Mouse (Mus musculus) neural tube, embryonic 11.5 days (tissue): Measurements from ENCODE around the gene Fbxw8. TPM values are rescaled to one million over a fixed set of nuclear protein-coding genes. Genes with fewer than 3 reads are reported as not detected.

Source experiments
- ATAC-seq: fragments of 200-750 bp; cut with Nextera tagmentation; 2 replicates; pipeline ENCODE4 v1.8.0; 2017; ENCODE audit warnings: moderate number of reproducible peaks, mild to moderate bottlenecking, moderate TSS enrichment, moderate library complexity; ENCODE audit not compliant: insufficient read depth, low FRiP score, low TSS enrichment
- DNase-seq: peaks from one replicate; pipeline ENCODE4 v3.0.0-alpha.2; 2015; ENCODE audit warnings: low spot score
- H3K27ac ChIP-seq: fragments of 300-500 bp; sonication (generic); 2 replicates; pipeline ENCODE4 v1.5.1; 2014; ENCODE audit warnings: low read depth, mild to moderate bottlenecking, low read length
- H3K27me3 ChIP-seq: fragments of 300-500 bp; sonication (generic); 2 replicates; pipeline ENCODE4 v1.6.1; 2014; ENCODE audit warnings: mild to moderate bottlenecking, low read length, mixed read lengths; ENCODE audit not compliant: control insufficient read depth, insufficient read depth
- H3K36me3 ChIP-seq: fragments of 300-500 bp; sonication (generic); 2 replicates; pipeline ENCODE4 v1.6.1; 2014; ENCODE audit warnings: mild to moderate bottlenecking, low read length, moderate library complexity, mixed read lengths; ENCODE audit not compliant: control insufficient read depth, insufficient read depth
- H3K4me1 ChIP-seq: fragments of 300-500 bp; sonication (generic); 2 replicates; pipeline ENCODE4 v1.6.1; 2014; ENCODE audit warnings: low read length, mixed read lengths; ENCODE audit not compliant: control insufficient read depth, insufficient read depth
- H3K4me2 ChIP-seq: fragments of 300-500 bp; sonication (generic); 2 replicates; pipeline ENCODE4 v1.6.1; 2014; ENCODE audit warnings: low read depth, mild to moderate bottlenecking, moderate library complexity
- H3K4me3 ChIP-seq: fragments of 300-500 bp; sonication (generic); 2 replicates; pipeline ENCODE4 v1.5.1; 2014; ENCODE audit warnings: low read depth, low read length
- H3K9ac ChIP-seq: fragments of 300-500 bp; sonication (generic); 2 replicates; pipeline ENCODE4 v1.6.1; 2014; ENCODE audit warnings: mild to moderate bottlenecking, low read length
- H3K9me3 ChIP-seq: fragments of 300-500 bp; sonication (generic); 2 replicates; pipeline ENCODE4 v1.6.1; 2016; ENCODE audit warnings: low read length; ENCODE audit not compliant: control insufficient read depth
- WGBS: fragments of 180-500 bp; shearing (Covaris S2); extraction: QIAGEN DNeasy Blood & Tissue Kit; methylation state at CpG from one replicate; pipeline ENCODE4 v1.1.7; 2014; 5-methylcytosine and 5-hydroxymethylcytosine counted together
- polyA plus RNA-seq: library from polyadenylated mRNA; unstranded; fragments of >200 nt; fragmentation: Nextera tagmentation; extraction: Ambion mirVana; gene quantifications from 2 replicates; pipeline ENCODE4 v1.2.1, GENCODE M21; 2014

Fbxw8 gene
- polyA plus RNA-seq, 1 experiment from 2014 or later: 28.4 TPM

GRCm38 (mm10) chr5:118093321-118094035, 61.8 kb downstream of the Fbxw8 start:
- 80% methylated on average over 11 of the region's 11 CpGs for WGBS
- H3K4me2 ChIP-seq: no peak overlapping the region
- ATAC-seq (no peak), DNase-seq (no peak)
- peaks cover 14% of the 10 kb centered on the region for H3K36me3 ChIP-seq
- no peak overlapping the region for H3K9ac ChIP-seq
- H3K4me1 ChIP-seq: no peaks in the 10 kb centered on the region
- no peak overlapping the region for H3K27ac ChIP-seq
- H3K27me3 ChIP-seq: no peaks in the 10 kb centered on the region
- no peaks in the 10 kb centered on the region for H3K9me3 ChIP-seq
- H3K4me3 ChIP-seq: no peak overlapping the region

GRCm38 (mm10) chr5:118090837-118091236, 64.4 kb downstream of the Fbxw8 start:
- WGBS: 98% methylated on average over 2 of the region's 2 CpGs
- H3K4me3 ChIP-seq: no peak overlapping the region
- peaks cover 14% of the 10 kb centered on the region for H3K36me3 ChIP-seq

GRCm38 (mm10) chr5:118090101-118090500, 65.2 kb downstream of the Fbxw8 start:
- DNase-seq (no peak), ATAC-seq (no peak)
- Histone ChIP-seq H3K27me3 (no peaks in the 10 kb centered on the region), H3K9me3 (no peaks in the 10 kb centered on the region), H3K36me3 (peaks cover 14% of the 10 kb centered on the region), H3K4me2 (no peak overlapping the region), H3K27ac (peak overlapping the region; percentile 42; the same call in 1 of the 2 replicates), H3K9ac (no peak overlapping the region), H3K4me1 (peaks cover 9% of the 10 kb centered on the region; the same call in 1 of the 2 replicates), H3K4me3 (no peak overlapping the region)
- WGBS: 95% methylated on average over 6 of the region's 6 CpGs

More at GRCm38 (mm10) chr5:118090837-118091236, 64.4 kb downstream of the Fbxw8 start:
- H3K27ac ChIP-seq: no peak overlapping the region
- no peak for DNase-seq
- H3K27me3 ChIP-seq: no peaks in the 10 kb centered on the region
- ATAC-seq: no peak
- peaks cover 9% of the 10 kb centered on the region; the same call in 1 of the 2 replicates for H3K4me1 ChIP-seq
- H3K4me2 ChIP-seq: no peak overlapping the region
- H3K9ac ChIP-seq: no peak overlapping the region
- H3K9me3 ChIP-seq: no peaks in the 10 kb centered on the region

- Histone ChIP-seq H3K4me3 (no peak overlapping the region), H3K9me3 (no peaks in the 10 kb centered on the region), H3K4me1 (peaks cover 11% of the 10 kb centered on the region), H3K36me3 (peaks cover 14% of the 10 kb centered on the region), H3K9ac (no peak overlapping the region), H3K27me3 (no peaks in the 10 kb centered on the region), H3K4me2 (no peak overlapping the region), H3K27ac (no peak overlapping the region)
- WGBS: 57% methylated on average over 7 of the region's 7 CpGs
- peak; percentile 52 for DNase-seq
- 0 out of 2 replicates have a peak, but pooled peaks have one; percentile 48 for ATAC-seq
Measured at GRCm38 (mm10) chr5:118089102-118089501, 66.2 kb downstream of the Fbxw8 start.

GRCm38 (mm10) chr5:118086956-118087355, 68.3 kb downstream of the Fbxw8 start:
- 37% methylated on average over 7 of the region's 7 CpGs for WGBS
- H3K9ac ChIP-seq: no peak overlapping the region
- H3K4me3 ChIP-seq: no peak overlapping the region
- H3K4me2 ChIP-seq: no peak overlapping the region
- no peaks in the 10 kb centered on the region for H3K27me3 ChIP-seq
- H3K36me3 ChIP-seq: peaks cover 12% of the 10 kb centered on the region
- no peaks in the 10 kb centered on the region for H3K9me3 ChIP-seq
- peaks cover 23% of the 10 kb centered on the region for H3K4me1 ChIP-seq
- no peak overlapping the region for H3K27ac ChIP-seq
- ATAC-seq (no peak), DNase-seq (no peak)

- H3K36me3 ChIP-seq: peaks cover 2% of the 10 kb centered on the region; the same call in 1 of the 2 replicates
- 70% methylated on average over 7 of the region's 7 CpGs for WGBS
- H3K4me1 ChIP-seq: peaks cover 37% of the 10 kb centered on the region
- H3K27ac ChIP-seq: no peak overlapping the region
- H3K9ac ChIP-seq: no peak overlapping the region
- no peak overlapping the region for H3K4me2 ChIP-seq
- no peaks in the 10 kb centered on the region for H3K9me3 ChIP-seq
- no peaks in the 10 kb centered on the region for H3K27me3 ChIP-seq
- H3K4me3 ChIP-seq: no peak overlapping the region
- DNase-seq: no peak
- ATAC-seq: no peak
Measured at GRCm38 (mm10) chr5:118085313-118085712, 70.0 kb downstream of the Fbxw8 start.

GRCm38 (mm10) chr5:118084171-118084727, 71.0 kb downstream of the Fbxw8 start:
- peak overlapping the region; percentile 35; the same call in 1 of the 2 replicates for H3K27ac ChIP-seq
- ATAC-seq: no peak
- no peaks in the 10 kb centered on the region for H3K27me3 ChIP-seq
- no peaks in the 10 kb centered on the region for H3K36me3 ChIP-seq
- H3K4me1 ChIP-seq: peaks cover 37% of the 10 kb centered on the region
- H3K4me3 ChIP-seq: no peak overlapping the region
- H3K9me3 ChIP-seq: no peaks in the 10 kb centered on the region
- peak overlapping the region; percentile 35 for H3K9ac ChIP-seq
- H3K4me2 ChIP-seq: no peak overlapping the region
- WGBS: 78% methylated on average over 10 of the region's 10 CpGs
- DNase-seq: no peak

GRCm38 (mm10) chr5:118083060-118083638, 72.1 kb downstream of the Fbxw8 start:
- DNase-seq (no peak), ATAC-seq (no peak)
- Histone ChIP-seq H3K9me3 (no peaks in the 10 kb centered on the region), H3K9ac (0 out of 2 replicates have a peak overlapping the region, but pooled peaks have one; percentile 23), H3K4me3 (no peak overlapping the region), H3K4me2 (no peak overlapping the region), H3K36me3 (no peaks in the 10 kb centered on the region), H3K4me1 (peaks cover 37% of the 10 kb centered on the region), H3K27me3 (no peaks in the 10 kb centered on the region), H3K27ac (peak overlapping the region; percentile 54; the same call in 1 of the 2 replicates)
- 68% methylated on average over 12 of the region's 12 CpGs for WGBS
